Mouse (Mus musculus) left cerebral cortex, adult 18-20 months (tissue): ENCODE results near the gene Ric1. TPM values are rescaled to one million over a fixed set of nuclear protein-coding genes. Genes with fewer than 3 reads are reported as not detected.

ENCODE experiments used
- DNase-seq, 2 experiments: peaks; one replicate each; pipeline ENCODE4 v3.0.0; 2021 to 2022; ENCODE audit warnings: low spot score in 2 of 2, mixed read lengths in 1 of 2
- long read RNA-seq, 2 experiments: library from polyadenylated mRNA; stranded (forward); transcript quantifications; one replicate each; pipeline ENCODE4 v2.0.0; 2021
- total RNA-seq, 2 experiments: library from RNA; stranded (reverse); gene quantifications; 2 replicates each; pipeline ENCODE4 v1.2.3; 2021

The Ric1 gene
- total RNA-seq: 10 to 100 TPM; 31.3 to 33.2 TPM
- long read RNA-seq, experiment 1, full-length matches to known transcripts: 1 of 7 reads
- long read RNA-seq, experiment 1, partial matches to known transcripts: 2 of 7 reads
- long read RNA-seq, experiment 1, other reads (novel, unspliced or antisense): 4 of 7 reads
- long read RNA-seq, experiment 2, partial matches to known transcripts: 1 of 2 reads
- long read RNA-seq, experiment 2, other reads (novel, unspliced or antisense): 1 of 2 reads

DNA sequence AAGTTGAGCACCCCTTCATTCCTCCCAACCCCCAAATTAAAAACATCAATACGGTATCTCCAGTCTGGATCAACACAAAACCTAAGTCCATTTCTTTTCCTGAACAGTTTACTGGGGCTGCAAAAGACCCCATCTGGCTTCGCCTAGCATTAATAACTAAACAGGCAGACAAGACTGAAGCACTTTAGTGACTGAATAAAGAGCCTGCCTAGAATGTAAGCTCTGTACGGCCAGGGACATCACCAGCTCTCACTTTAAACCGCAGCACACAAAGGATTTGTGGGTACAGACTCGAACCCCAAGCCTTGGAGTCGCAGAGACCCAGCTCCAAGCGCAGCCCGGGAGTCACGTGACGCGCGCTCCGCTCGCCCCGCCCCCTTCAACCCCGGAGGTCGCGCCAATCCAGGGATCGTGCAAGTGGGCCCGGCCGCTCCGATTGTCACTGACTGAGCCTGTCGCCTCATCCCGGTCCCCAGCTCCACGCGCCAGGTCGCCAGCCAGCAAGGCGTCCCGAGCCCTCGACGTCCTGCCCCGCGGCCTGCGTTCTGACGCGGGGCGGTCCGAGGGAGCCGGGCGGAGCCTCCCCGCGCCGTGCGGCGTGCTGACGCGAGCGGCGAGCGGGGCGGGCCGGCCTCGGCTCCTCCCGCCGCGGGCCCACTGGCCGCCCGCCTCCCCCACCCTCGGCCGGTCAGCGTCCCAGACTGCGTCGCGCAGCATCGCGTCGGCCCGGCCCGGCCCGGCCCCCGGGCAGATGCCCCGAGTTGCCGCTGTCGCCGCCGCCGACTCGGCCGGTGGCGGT lies at the start of gene Ric1:
TSS of gene Ric1 (plus strand) at position 646 of the 799 bp plus-strand sequence.
- peak; percentile 79 to 88 for DNase-seq

DNA sequence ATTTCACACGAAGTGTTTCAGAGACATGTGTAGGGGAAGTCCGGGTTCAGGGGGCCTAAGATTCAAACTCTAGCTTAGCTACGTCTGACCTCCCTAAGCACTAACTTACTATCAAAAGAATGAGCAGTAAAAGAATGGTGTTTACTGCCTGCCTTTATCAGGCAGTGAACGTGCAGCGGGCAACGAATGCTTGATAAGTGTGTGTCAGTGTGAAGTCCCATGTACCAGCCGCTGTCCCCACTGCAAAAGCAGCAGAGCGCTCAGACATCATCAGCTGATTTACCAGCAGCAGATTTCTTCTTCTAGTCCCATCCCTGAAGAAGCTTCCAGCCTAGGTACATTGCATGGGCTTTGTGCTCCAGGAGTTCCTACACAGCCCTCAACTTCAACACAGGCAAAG lies 49.7 kb upstream of the Ric1 start:
- DNase-seq: no peak

DNA sequence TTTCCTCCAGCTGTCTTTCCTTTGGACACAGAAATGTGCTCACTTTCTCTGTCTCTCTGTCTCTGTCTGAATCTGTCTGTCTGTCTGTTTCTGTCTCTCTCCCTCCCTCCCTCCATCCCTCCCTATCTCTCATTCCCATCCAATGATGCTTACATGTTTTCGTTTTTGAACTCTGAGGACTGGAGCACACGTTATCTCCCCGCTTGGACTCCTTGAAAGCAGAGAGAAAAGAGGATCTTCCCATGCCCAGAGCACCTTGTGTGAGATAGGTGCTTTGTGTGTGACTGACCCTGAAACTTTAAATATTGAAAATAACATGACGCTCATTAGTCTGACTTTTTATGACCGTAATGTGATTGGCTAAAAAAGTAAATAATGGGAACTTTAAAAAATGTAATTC lies 49.1 kb upstream of the Ric1 start:
- no peak for DNase-seq

DNA sequence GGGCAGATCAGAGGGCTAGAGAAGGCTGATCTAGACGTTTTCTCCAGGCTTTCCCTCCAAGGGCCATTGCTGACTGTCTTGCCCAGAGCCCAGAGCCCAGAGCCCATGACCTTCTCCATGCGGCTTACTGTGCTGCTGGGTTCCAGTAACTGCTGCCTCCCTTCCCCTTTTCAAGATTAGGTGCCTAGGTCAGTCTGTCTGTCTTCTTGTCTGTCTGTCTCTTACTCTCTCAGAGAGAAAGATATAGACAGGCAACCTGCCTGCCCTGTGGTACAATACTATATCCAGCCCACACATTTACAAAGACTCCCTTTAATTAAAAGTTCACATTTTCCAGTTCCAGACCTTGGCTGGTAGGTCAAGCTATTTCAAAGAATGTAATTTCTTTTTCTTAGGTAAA lies 47.3 kb upstream of the Ric1 start:
- no peak for DNase-seq

- DNase-seq: no peak
These were observed 46.9 kb upstream of the Ric1 start for GRCm38 (mm10) chr19:29475210-29475620.

DNA sequence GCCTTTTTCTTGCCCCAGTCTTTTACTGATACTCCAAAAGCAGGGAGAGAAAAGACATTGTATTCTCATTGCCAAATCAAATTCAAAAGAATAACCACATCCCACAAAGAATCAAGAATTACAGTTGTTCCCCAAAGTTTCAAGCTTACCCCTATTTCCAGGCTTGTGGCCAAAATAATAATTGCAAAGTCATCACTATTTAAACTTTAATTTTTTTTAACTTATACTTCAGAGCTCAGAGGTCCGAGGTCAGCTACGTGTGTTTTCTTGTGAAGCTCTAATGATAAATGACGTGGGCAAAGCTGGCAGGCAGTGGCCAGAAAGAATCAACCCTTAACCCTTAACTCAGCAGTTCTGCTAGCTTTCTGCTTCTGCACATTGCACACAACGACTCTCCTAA lies 43.5 kb upstream of the Ric1 start:
- no peak for DNase-seq

DNA sequence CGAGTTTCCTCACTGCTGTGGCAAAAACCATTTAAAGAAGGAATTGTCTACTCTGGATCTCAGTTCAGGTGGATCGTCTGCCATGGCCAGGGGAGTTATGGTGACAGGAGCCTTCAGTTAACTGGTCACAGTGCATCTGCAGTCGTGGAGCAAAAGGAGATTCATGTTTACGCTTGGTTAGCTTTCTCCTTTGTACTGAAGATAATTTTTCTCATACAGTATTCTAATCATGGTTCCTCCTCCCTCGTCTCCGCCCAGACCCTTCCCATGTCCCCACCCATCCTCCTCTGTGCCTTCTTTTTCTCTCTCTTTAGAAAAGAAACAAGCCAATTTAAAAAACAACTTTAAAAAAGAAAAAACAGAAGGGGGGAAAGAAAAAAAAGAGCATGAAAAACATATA lies 40.5 kb upstream of the Ric1 start:
- no peak for DNase-seq

DNA sequence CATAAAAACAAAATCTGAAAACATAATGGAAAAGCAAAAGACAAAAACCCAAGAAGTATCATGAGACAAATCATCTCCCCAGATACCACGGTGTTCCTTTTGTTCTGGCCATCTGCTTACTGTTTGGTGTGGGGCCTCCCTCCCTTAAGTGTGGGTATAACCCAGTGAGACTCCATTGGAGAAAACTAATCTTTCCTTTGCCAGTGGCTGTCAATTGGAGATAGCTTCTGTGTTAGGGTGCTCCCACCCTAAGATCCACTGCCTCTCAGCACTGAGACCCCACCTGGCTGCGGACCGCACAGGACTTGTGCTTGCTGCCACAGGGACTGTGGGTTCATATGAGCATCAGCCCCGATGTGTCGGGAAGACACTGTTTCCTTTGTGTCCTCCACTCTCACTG lies 39.9 kb upstream of the Ric1 start:
- no peak for DNase-seq

DNA sequence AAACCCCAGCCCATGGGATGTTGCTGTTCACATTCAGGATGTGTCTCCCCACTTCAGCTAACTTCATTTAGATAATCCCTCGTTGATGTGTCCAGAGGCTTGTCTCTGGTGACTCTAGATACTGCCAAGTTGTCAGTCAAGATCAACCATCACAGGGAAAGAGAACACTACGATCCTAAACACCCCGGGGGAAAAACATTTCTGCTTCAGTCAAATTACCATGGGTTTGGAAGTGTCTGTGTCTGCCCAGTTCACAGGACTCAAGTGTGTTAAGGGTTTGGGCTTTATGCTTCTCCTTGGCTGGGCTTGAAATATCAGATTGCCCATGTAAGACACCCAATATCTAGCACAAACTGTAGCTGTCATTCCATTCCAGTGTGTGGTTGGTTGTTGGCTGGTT lies 39.4 kb upstream of the Ric1 start:
- no peak for DNase-seq

GRCm38 (mm10) chr19:29483386-29483785 lies 38.7 kb upstream of the Ric1 start:
- DNase-seq: no peak

DNA sequence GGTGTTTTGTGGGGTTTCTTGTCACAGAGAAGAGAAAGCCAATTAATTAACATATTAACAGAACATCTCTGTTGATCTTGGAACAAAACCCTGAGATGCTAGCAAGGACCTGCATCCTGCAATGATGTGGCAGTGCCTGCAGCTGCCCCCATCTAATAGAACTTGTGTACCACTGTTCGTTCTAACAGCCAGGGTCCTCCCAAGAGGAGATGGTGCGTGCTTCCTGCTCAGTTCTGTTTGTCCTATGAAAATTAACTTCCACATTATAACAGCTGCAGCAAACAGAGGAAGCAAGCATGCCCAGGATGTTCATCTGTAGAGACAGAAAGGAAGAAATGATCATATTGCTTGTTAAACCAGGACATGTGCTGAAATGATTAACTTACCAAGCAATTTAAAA lies 37.5 kb upstream of the Ric1 start:
- no peak for DNase-seq

DNA sequence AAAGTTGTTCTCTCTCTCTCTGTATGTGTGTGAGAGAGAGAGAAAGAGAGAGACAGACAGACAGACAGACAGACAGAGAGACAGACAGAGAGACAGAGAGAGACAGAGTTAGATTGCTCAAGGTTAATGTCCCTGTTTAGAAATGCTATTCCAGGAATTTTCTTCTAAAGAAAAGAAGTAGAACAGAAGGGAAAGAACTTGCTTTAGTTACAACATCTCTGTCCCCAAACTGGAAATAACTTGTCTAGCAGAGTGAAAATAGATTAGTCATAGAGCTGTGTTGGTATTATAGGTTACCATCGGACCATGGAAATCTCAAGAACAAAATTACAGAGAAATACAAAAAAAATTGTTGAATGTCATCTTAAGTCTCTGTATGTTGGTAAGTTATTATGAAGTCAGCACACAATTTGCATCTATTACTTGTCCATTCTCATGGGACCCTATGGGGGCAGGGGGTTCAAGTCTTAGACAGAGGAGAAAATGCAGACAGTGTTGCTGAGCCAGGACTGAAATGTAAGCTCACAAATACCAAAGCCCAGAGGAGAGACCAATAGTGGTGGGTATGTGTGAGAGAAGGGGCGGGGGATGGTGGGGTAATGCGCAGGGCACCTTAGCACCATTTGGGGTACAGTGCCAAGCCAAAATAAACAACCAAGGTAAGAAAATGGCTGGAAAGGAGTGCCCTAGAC lies 36.7 kb upstream of the Ric1 start:
- no peak for DNase-seq

DNA sequence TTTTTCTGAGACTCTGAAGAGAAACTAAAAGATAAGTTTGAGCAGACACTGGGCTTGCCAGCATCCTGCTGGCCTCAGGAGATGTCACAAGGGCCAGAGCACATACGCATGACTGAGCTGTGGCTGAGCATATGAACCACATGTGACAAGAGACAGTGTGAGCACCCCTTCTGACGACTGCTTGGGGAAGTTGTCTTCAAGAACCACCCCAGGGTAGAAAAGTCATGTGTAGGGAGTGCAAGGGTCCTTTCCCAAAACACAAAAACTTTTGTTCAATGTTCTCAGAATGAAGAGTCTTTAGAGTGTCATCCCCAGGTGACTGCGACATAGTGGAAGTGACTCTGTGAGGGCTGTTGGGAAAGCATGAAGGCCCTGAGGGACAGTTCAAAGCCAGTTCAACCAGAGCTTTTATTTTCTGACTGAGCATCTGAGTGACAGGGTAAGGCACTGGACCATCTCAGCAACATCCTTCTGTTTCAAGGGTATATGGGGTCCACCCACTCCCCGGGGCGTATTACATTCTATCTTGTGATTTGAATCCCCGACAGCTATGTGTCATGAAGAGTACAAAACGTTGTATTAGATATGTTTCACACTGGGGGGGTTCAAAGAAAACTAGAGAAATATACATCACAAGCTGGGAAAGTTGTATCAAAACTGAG lies 35.4 kb upstream of the Ric1 start:
- DNase-seq: no peak

- no peak for DNase-seq
These were observed 34.6 kb upstream of the Ric1 start for GRCm38 (mm10) chr19:29487326-29488072.

DNA sequence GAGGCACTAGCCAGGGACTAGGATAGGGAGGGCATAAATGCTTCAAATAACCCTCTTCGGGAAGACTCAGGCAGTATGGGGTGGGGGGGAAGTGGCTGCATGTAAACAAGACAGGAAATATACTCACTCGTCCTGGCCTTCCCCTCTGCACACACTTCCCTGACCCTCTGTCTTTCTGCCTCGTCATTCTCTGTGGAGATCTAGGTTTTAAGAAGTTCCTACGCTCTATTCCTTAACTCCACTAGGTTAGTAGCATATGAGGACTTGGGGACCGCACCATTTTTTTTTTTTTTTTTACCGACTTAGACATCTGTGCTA lies 34.0 kb upstream of the Ric1 start:
- DNase-seq: no peak

- DNase-seq: no peak
These were observed 33.7 kb upstream of the Ric1 start for GRCm38 (mm10) chr19:29488420-29488819.

DNA sequence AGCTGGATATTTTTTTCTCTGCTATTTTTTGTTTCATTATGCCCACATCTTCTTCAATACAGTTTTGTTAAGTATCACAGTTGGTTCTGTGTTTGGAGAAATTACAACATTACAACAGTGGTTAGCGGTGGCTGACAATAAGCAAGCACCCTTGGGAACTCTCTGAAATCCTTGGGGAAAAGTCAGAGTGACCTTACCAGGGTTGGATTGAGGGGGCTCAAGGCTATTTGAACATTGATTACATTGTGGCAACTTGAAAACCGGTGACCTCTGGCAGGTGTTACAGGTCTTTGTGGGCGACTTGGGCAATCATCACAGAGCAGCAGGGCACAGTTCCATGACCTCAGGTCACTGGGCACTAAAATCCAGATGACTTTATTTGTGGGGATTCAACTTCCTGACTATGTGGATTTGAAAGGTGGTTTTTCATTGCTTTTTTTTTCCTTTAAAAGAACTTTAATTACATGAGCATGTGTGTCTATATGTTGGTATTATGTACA lies 32.2 kb upstream of the Ric1 start:
- no peak for DNase-seq

- DNase-seq: no peak
These were observed 30.6 kb upstream of the Ric1 start for GRCm38 (mm10) chr19:29491467-29491866.

DNA sequence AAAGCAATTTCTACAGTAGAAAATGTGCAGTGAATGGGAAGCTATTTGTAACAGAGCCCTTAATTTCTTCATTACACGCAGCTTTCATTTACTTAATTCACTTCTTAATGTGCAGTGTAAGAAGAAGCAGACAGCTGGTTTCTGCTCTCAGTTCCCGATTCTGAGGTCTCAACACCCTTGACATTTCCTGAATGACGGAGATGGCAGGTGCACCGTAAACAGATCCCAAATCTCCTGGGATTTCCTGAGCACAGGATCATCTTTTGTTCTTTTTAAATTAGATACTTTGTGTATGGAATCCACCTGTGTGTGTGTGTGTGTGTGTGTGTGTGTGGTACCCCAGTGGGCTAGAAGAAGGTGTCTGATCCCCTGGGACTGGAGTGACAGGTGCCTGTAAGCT lies 27.6 kb upstream of the Ric1 start:
- DNase-seq: no peak

GRCm38 (mm10) chr19:29496001-29496597 lies 26.0 kb upstream of the Ric1 start:
- no peak for DNase-seq
